Mouse (Mus musculus) myocyte (in vitro differentiated cells): ENCODE results near the gene Mlip.

Experiments used
- CEBPB ChIP-seq: IDR thresholded peaks from 2 replicates; pipeline ENCODE4 v1.6.1; 2011; ENCODE audit warnings: mild to moderate bottlenecking, moderate library complexity; ENCODE audit not compliant: poor library complexity, insufficient read depth, severe bottlenecking
- E2F4 ChIP-seq: IDR thresholded peaks from one replicate; pipeline ENCODE4 v1.6.1; 2011; ENCODE audit warnings: mild to moderate bottlenecking, control low read depth, moderate library complexity; ENCODE audit not compliant: insufficient read depth
- MAX ChIP-seq: IDR thresholded peaks from one replicate; pipeline ENCODE4 v1.6.1; 2011; ENCODE audit warnings: low read depth, mild to moderate bottlenecking, control low read depth
- MYOD1 ChIP-seq, 3 experiments: IDR thresholded peaks; one replicate each; pipeline ENCODE4 v1.6.1; 2011; ENCODE audit warnings: control low read depth in 2 of 3, low read depth in 2 of 3, mild to moderate bottlenecking in 2 of 3, moderate library complexity in 1 of 3; ENCODE audit not compliant: insufficient read length in 2 of 3, control insufficient read depth in 1 of 3
- MYOG ChIP-seq, 3 experiments: IDR thresholded peaks; one replicate each; pipeline ENCODE4 v1.6.1; 2011; ENCODE audit warnings: control low read depth in 2 of 3, low read depth in 2 of 3, mild to moderate bottlenecking in 2 of 3; ENCODE audit not compliant: insufficient read length in 2 of 3, control insufficient read depth in 1 of 3, insufficient read depth in 1 of 3
- POLR2A ChIP-seq: IDR thresholded peaks from one replicate; pipeline ENCODE4 v1.6.1; 2011; ENCODE audit warnings: low read depth, mild to moderate bottlenecking, control low read depth, moderate library complexity; ENCODE audit not compliant: insufficient read length
- POLR2AphosphoS2 ChIP-seq: IDR thresholded peaks from one replicate; pipeline ENCODE4 v1.6.1; 2011; ENCODE audit warnings: low read depth, control low read depth; ENCODE audit not compliant: insufficient read length
- TCF12 ChIP-seq: IDR thresholded peaks from one replicate; pipeline ENCODE4 v1.6.1; 2011; ENCODE audit warnings: mild to moderate bottlenecking, control low read depth; ENCODE audit not compliant: poor library complexity, insufficient read depth, severe bottlenecking
- TCF3 ChIP-seq: IDR thresholded peaks from one replicate; pipeline ENCODE4 v1.6.1; 2011; ENCODE audit warnings: low read depth, control low read depth; ENCODE audit not compliant: insufficient read length
- USF1 ChIP-seq: IDR thresholded peaks from one replicate; pipeline ENCODE4 v1.6.1; 2011; ENCODE audit warnings: low read depth, mild to moderate bottlenecking, control low read depth, moderate library complexity

DNA sequence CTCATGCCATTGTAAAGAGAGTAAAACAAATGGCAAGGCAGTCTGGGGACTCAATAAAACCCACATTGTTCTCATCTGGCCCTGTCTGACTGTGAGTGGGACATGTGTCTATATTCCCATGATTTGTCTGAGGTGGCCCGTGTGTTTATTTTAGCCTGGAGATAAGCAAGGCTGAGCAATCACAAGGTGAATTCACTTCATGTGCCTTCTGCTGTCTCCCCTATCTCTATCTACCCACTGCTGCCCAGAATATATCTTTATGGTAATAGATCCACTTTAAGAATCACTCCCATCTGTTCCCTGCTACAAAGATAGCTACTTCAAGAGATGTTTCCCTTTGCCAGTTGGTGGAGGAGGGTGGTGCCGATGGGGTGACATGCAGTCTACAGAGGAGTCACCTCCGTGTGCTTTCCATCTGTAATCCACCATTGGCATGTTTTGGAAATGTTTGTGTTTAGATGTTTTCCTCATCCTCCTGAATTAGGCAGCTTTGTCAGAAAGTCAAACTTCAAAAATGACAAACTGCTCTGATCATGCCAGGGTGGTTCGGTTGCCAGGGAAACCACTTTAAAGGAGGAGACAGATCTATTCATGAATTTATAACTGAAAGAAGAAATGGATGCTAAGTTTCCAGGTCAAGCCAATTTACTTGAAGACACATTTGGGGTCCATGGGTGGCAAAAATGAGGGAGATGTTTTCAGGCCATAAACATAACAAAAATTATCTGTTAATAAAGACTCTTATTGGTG is 87.3 kb downstream of the Mlip start:
- TF ChIP-seq POLR2A, result no peak
- no peak for TF ChIP-seq TCF12
- TF ChIP-seq MYOG (IDR thresholded peaks at IDR 0.05; ENCODE audit: control insufficient read depth in 1 of 3, insufficient read depth in 1 of 3, insufficient read length in 2 of 3, low read depth in 2 of 3), result peak in 1 of 3 experiments; percentile 17
- no peak for TF ChIP-seq TCF3
- no peak for TF ChIP-seq USF1
- TF ChIP-seq E2F4, result no peak
- no peak for TF ChIP-seq MAX
- TF ChIP-seq POLR2AphosphoS2, result no peak
- peak in 1 of 3 experiments; percentile 31 for TF ChIP-seq MYOD1 (IDR thresholded peaks at IDR 0.05; ENCODE audit: control insufficient read depth in 1 of 3, insufficient read length in 2 of 3, low read depth in 2 of 3)
- TF ChIP-seq CEBPB, result no peak
